Mouse (Mus musculus) liver, embryonic 11.5 days (tissue): ENCODE measurements around the gene Lgsn. TPM values are rescaled to one million over a fixed set of nuclear protein-coding genes. Genes with fewer than 3 reads are reported as not detected.

Source experiments
- polyA plus RNA-seq: library from polyadenylated mRNA; unstranded; fragments of >200 nt; fragmentation: Nextera tagmentation; extraction: Ambion mirVana; gene quantifications from 2 replicates; pipeline ENCODE4 v1.2.1, GENCODE M21; 2014

The Lgsn gene
- polyA plus RNA-seq, 1 experiment from 2014 or later = not detected

Other genes starting within 250 kb of the Lgsn start
- gene AC153137.1, start 198.4 kb upstream of the Lgsn start, polyA plus RNA-seq = not detected in 2 replicates
- gene 4931428L18Rik, start 46.3 kb downstream of the Lgsn start, polyA plus RNA-seq = not detected in 2 replicates
- not detected in 2 replicates for gene Pih1d3, start 46.4 kb downstream of the Lgsn start, polyA plus RNA-seq